Comparison of ENCODE assay signal across 24 mouse cellular contexts in genomic region chr5:30523131-30523530, GRCm38 (mm10). TPM values are rescaled to one million over a fixed set of nuclear protein-coding genes. Genes with fewer than 3 reads are reported as not detected.
"Had no signal": no experiment of that assay in that cellular context is flagged by ENCODE, and none has a peak within 500 bp of the region (broad histone marks: within the 10 kb centered on the region; RNA-seq: fewer than 3 reads in every experiment).

No protein-coding gene starts in this region.

- H3K4me3 ChIP-seq: lung, embryonic 15.5 days; megakaryocyte, embryonic 14.5 days; midbrain, embryonic 13.5 days; midbrain, embryonic 15.5 days; neural tube, embryonic 12.5 days had no signal

- H3K27ac ChIP-seq: macrophage; midbrain, embryonic 13.5 days; midbrain, embryonic 15.5 days; neural tube, embryonic 12.5 days had no signal

- H3K27me3 ChIP-seq: lung, embryonic 15.5 days; midbrain, embryonic 13.5 days; midbrain, embryonic 15.5 days; neural tube, embryonic 12.5 days had no signal

- ATAC-seq: liver, postnatal 0 days; lung, postnatal 0 days; midbrain, embryonic 13.5 days; midbrain, embryonic 15.5 days had no signal

- H3K9me3 ChIP-seq: lung, embryonic 15.5 days; megakaryocyte, embryonic 14.5 days; midbrain, embryonic 13.5 days; midbrain, embryonic 15.5 days; neural tube, embryonic 12.5 days had no signal

- DNase-seq: liver, postnatal 0 days; lung, adult 2 months; right cerebral cortex, postnatal 14 days; right cerebral cortex, postnatal 4 days; thymus, adult 18-20 months; thymus, postnatal 14 days; thymus, postnatal 36 days had no signal

- H3K4me1 ChIP-seq: midbrain, embryonic 15.5 days had no signal

- H3K36me3 ChIP-seq: lung, embryonic 15.5 days; midbrain, embryonic 13.5 days; midbrain, embryonic 15.5 days; neural tube, embryonic 12.5 days had no signal

RNA-seq across cellular contexts. Expression of gene Cib4, which starts 22.5 kb away (rescaled TPM):
- total RNA-seq: megakaryocyte progenitor cell, adult 5-6 weeks; midbrain, postnatal 0 days; neutrophil, adult 5-6 weeks had no signal
- polyA plus RNA-seq: liver, postnatal 0 days; macrophage; midbrain, embryonic 11.5 days; midbrain, embryonic 13.5 days; midbrain, embryonic 15.5 days; midbrain, postnatal 0 days; neural tube, embryonic 12.5 days; neural tube, embryonic 14.5 days; small intestine, adult 2 months; stomach, embryonic 14.5 days; stomach, embryonic 16.5 days; thymus, postnatal 0 days had no signal

RNA-seq across cellular contexts. Expression of gene 1700001C02Rik, which starts 57.3 kb away (rescaled TPM):
- total RNA-seq: megakaryocyte progenitor cell, adult 5-6 weeks; monocyte, adult 5-6 weeks; neutrophil, adult 5-6 weeks had no signal
- polyA plus RNA-seq: liver, postnatal 0 days; macrophage; midbrain, embryonic 11.5 days; neural tube, embryonic 12.5 days; small intestine, adult 2 months; stomach, embryonic 14.5 days; stomach, embryonic 16.5 days had no signal
